9 mouse cellular contexts compared by ENCODE assay signal in genomic region chr9:45041131-45041838, GRCm38 (mm10). TPM values are rescaled to one million over a fixed set of nuclear protein-coding genes. Genes with fewer than 3 reads are reported as not detected.
DNase-seq lines count a peak whose midpoint lies in the region; ATAC-seq and TF ChIP-seq lines count a peak whose summit lies in the region.
"Had no signal": no experiment of that assay in that cellular context is flagged by ENCODE, and none has a peak within 500 bp of the region (broad histone marks: within the 10 kb centered on the region; RNA-seq: fewer than 3 reads in every experiment).

No protein-coding gene starts in this region.

- H3K9me3 ChIP-seq in heart, embryonic 10.5 days: no peaks in the 10 kb centered on the region
- no peaks in the 10 kb centered on the region for H3K9me3 ChIP-seq in ES-E14 (ENCODE audit: control insufficient read depth, insufficient read depth, low read depth, low read length)
- H3K9me3 ChIP-seq in hindbrain, embryonic 16.5 days (ENCODE audit: control insufficient read depth, low read length): no peaks in the 10 kb centered on the region
- H3K9me3 ChIP-seq in liver, embryonic 12.5 days (replicated peaks): no peaks in the 10 kb centered on the region

- H3K9ac ChIP-seq in ES-E14 (ENCODE audit: insufficient read depth, low read depth, low read length, poor library complexity, severe bottlenecking): no peak overlapping the region
- H3K9ac ChIP-seq in hindbrain, embryonic 16.5 days (ENCODE audit: low read depth, low read length): no peak overlapping the region
- no peak overlapping the region for H3K9ac ChIP-seq in liver, embryonic 12.5 days

- H3K36me3 ChIP-seq in heart, embryonic 10.5 days: no peaks in the 10 kb centered on the region
- peaks cover 6% of the 10 kb centered on the region; the same call in 1 of the 2 replicates for H3K36me3 ChIP-seq in ES-E14 (ENCODE audit: control insufficient read depth, insufficient read depth, low read length, poor library complexity, severe bottlenecking)
- H3K36me3 ChIP-seq in hindbrain, embryonic 16.5 days (ENCODE audit: control insufficient read depth, insufficient read depth, low read length): no peaks in the 10 kb centered on the region
- no peaks in the 10 kb centered on the region for H3K36me3 ChIP-seq in liver, embryonic 12.5 days

- H3K27me3 ChIP-seq in heart, embryonic 10.5 days (ENCODE audit: insufficient read depth, poor library complexity, severe bottlenecking): peaks cover 74% of the 10 kb centered on the region
- peaks cover 41% of the 10 kb centered on the region for H3K27me3 ChIP-seq in hindbrain, embryonic 16.5 days (replicated peaks; ENCODE audit: control insufficient read depth, insufficient read depth, low read length)
- peaks cover 78% of the 10 kb centered on the region for H3K27me3 ChIP-seq in liver, embryonic 12.5 days (replicated peaks)

- no peak overlapping the region for H3K27ac ChIP-seq in heart, embryonic 10.5 days
- no peak overlapping the region for H3K27ac ChIP-seq in ES-E14 (ENCODE audit: insufficient read depth, low read depth, low read length, poor library complexity, severe bottlenecking)
- H3K27ac ChIP-seq in hindbrain, embryonic 16.5 days (ENCODE audit: low read depth, low read length): no peak overlapping the region
- no peak overlapping the region for H3K27ac ChIP-seq in liver, embryonic 12.5 days

- H3K4me2 ChIP-seq in hindbrain, embryonic 16.5 days (ENCODE audit: low read length): peak overlapping the region; percentile 12; the same call in 1 of the 2 replicates
- H3K4me2 ChIP-seq in liver, embryonic 12.5 days: peak overlapping the region; percentile 47

- DNase-seq in heart, embryonic 10.5 days (ENCODE audit: low spot score): peak; percentile 68
- DNase-seq in heart, adult 9 months (ENCODE audit: low spot score in 2 of 2): no peak
- peak; percentile 40 for DNase-seq in ES-E14 (ENCODE audit: low read depth, low spot score)
- no peak for DNase-seq in left cerebral cortex, postnatal 25 days (ENCODE audit: low spot score in 2 of 2)
- no peak for DNase-seq in gastrocnemius, postnatal 14 days
- DNase-seq in cerebellum, adult 11-12 months: no peak

- 43% methylated on average over 17 of the region's 17 CpGs for WGBS in heart, embryonic 10.5 days
- whole genome bisulfite sequencing in hindbrain, embryonic 16.5 days: 36% methylated on average over 17 of the region's 17 CpGs
- WGBS in liver, embryonic 12.5 days (ENCODE audit: insufficient replicate concordance): 27% methylated on average over 17 of the region's 17 CpGs

- peaks cover 21% of the 10 kb centered on the region for H3K4me1 ChIP-seq in heart, embryonic 10.5 days
- H3K4me1 ChIP-seq in ES-E14 (ENCODE audit: control insufficient read depth in 2 of 2, insufficient read depth in 2 of 2, low read length in 2 of 2, poor library complexity in 1 of 2): peaks cover 0 to 13% of the 10 kb centered on the region in 2 experiments; a peak in 2 of 4 replicates
- H3K4me1 ChIP-seq in hindbrain, embryonic 16.5 days (ENCODE audit: control insufficient read depth, insufficient read depth, low read depth, low read length): no peaks in the 10 kb centered on the region
- peaks cover 17% of the 10 kb centered on the region; the same call in 1 of the 2 replicates for H3K4me1 ChIP-seq in liver, embryonic 12.5 days

- intact Hi-C loops in left cerebral cortex, postnatal 25 days (cut with DNase I): no loop called here
- intact Hi-C loops in gastrocnemius, postnatal 14 days (cut with DNase I; ENCODE audit: low total_unique reads): no loop called here

- in situ Hi-C loops in ES-E14 (cut with MboI; ENCODE audit: low sequenced_read_pairs in 2 of 2, unreplicated experiment in 2 of 2): no loop called here

- ATAC-seq in hindbrain, embryonic 16.5 days: no peak
- peak; percentile 21; the same call in 1 of the 2 replicates for ATAC-seq in liver, embryonic 12.5 days

- no peak overlapping the region for H3K4me3 ChIP-seq in heart, embryonic 10.5 days
- H3K4me3 ChIP-seq in ES-E14 (ENCODE audit: insufficient read depth in 1 of 2, low read depth in 1 of 2, low read length in 2 of 2, poor library complexity in 1 of 2, severe bottlenecking in 1 of 2): no peak overlapping the region
- no peak overlapping the region for H3K4me3 ChIP-seq in hindbrain, embryonic 16.5 days (ENCODE audit: low read length)
- 0 out of 2 replicates have a peak overlapping the region, but pooled peaks have one; percentile 13 for H3K4me3 ChIP-seq in liver, embryonic 12.5 days
- H3K4me3 ChIP-seq: myocyte had no signal

TF ChIP-seq in ES-E14, 5 proteins besides CTCF, POLR2A, EP300 and RAD21:
- TF ChIP-seq HCFC1 (IDR thresholded peaks at IDR 0.05; ENCODE audit: borderline replicate concordance, insufficient read depth, low read length) (no peak), CHD2 (IDR thresholded peaks at IDR 0.05; ENCODE audit: low read depth, low read length) (no peak), MAFK (IDR thresholded peaks at IDR 0.05; ENCODE audit: insufficient read depth, low read depth, low read length) (no peak), ZNF384 (IDR thresholded peaks at IDR 0.05; ENCODE audit: low read depth, low read length) (no peak), ZC3H11A (IDR thresholded peaks at IDR 0.05; ENCODE audit: borderline replicate concordance, low read depth, low read length) (no peak)

RNA-seq across cellular contexts. Expression of gene Mpzl2, which starts 1.7 kb away (rescaled TPM):
- 1.1 and 5.5 TPM in 2 replicates for polyA plus RNA-seq in heart, embryonic 10.5 days (2016; fragmentation: Nextera tagmentation; extraction: Ambion mirVana)
- total RNA-seq in ES-E14 (2012; rRNA removed): 13.3 and 18.9 TPM in 2 replicates
- 2.5 and 3.0 TPM in 2 replicates for polyA plus RNA-seq in hindbrain, embryonic 16.5 days (2015; fragmentation: Nextera tagmentation; extraction: Ambion mirVana)
- 3.9 and 4.9 TPM in 2 replicates for polyA plus RNA-seq in liver, embryonic 12.5 days (2016; fragmentation: Nextera tagmentation; extraction: Ambion mirVana)
- 1 to 10 TPM; 1.3 to 1.9 TPM for total RNA-seq in left cerebral cortex, postnatal 25 days (2021)
- under 1 TPM; 0.11 to 0.27 TPM for total RNA-seq in gastrocnemius, postnatal 14 days (2021)
- polyA plus RNA-seq: myocyte had no signal

RNA-seq across cellular contexts. Expression of gene Mpzl3, which starts 13.7 kb away (rescaled TPM):
- polyA plus RNA-seq in heart, embryonic 10.5 days (2016; fragmentation: Nextera tagmentation; extraction: Ambion mirVana): 2.9 and 3.2 TPM in 2 replicates
- total RNA-seq in ES-E14 (2012; rRNA removed): 5.0 and 5.2 TPM in 2 replicates
- 1.0 and 1.2 TPM in 2 replicates for polyA plus RNA-seq in hindbrain, embryonic 16.5 days (2015; fragmentation: Nextera tagmentation; extraction: Ambion mirVana)
- polyA plus RNA-seq in liver, embryonic 12.5 days (2016; fragmentation: Nextera tagmentation; extraction: Ambion mirVana): 0.63 and 1.1 TPM in 2 replicates
- total RNA-seq in left cerebral cortex, postnatal 25 days (2021): 1 to 10 TPM; 4.0 to 6.4 TPM
- total RNA-seq in gastrocnemius, postnatal 14 days (2021): 1 to 10 TPM; 1.1 to 2.5 TPM

RNA-seq across cellular contexts. Expression of gene Cd3e, which starts 31.9 kb away (rescaled TPM):
- not detected in 2 replicates for polyA plus RNA-seq in heart, embryonic 10.5 days (2016; fragmentation: Nextera tagmentation; extraction: Ambion mirVana)
- total RNA-seq in ES-E14 (2012; rRNA removed): 3.2 and 4.0 TPM in 2 replicates
- polyA plus RNA-seq in hindbrain, embryonic 16.5 days (2015; fragmentation: Nextera tagmentation; extraction: Ambion mirVana): 0.15 and 0.19 TPM in 2 replicates
- not detected in 2 replicates for polyA plus RNA-seq in liver, embryonic 12.5 days (2016; fragmentation: Nextera tagmentation; extraction: Ambion mirVana)
- not detected for total RNA-seq in left cerebral cortex, postnatal 25 days (2021)
- total RNA-seq in gastrocnemius, postnatal 14 days (2021): not detected
- polyA plus RNA-seq: myocyte had no signal

RNA-seq across cellular contexts. Expression of gene Jaml, which starts 37.7 kb away (rescaled TPM):
- 0.54 and 2.2 TPM in 2 replicates for polyA plus RNA-seq in heart, embryonic 10.5 days (2016; fragmentation: Nextera tagmentation; extraction: Ambion mirVana)
- total RNA-seq in ES-E14 (2012; rRNA removed): 0.16 and 0.40 TPM in 2 replicates
- 0.25 and 0.37 TPM in 2 replicates for polyA plus RNA-seq in hindbrain, embryonic 16.5 days (2015; fragmentation: Nextera tagmentation; extraction: Ambion mirVana)
- 0.12 TPM in 1 of 2 replicates, not detected in the other for polyA plus RNA-seq in liver, embryonic 12.5 days (2016; fragmentation: Nextera tagmentation; extraction: Ambion mirVana)
- under 1 TPM; 0.87 to 0.89 TPM for total RNA-seq in left cerebral cortex, postnatal 25 days (2021)
- total RNA-seq in gastrocnemius, postnatal 14 days (2021): under 1 TPM; 0.37 to 0.69 TPM
- polyA plus RNA-seq: myocyte had no signal

RNA-seq across cellular contexts. Expression of gene Cd3d, which starts 59.7 kb away (rescaled TPM):
- not detected in 2 replicates for polyA plus RNA-seq in heart, embryonic 10.5 days (2016; fragmentation: Nextera tagmentation; extraction: Ambion mirVana)
- total RNA-seq in ES-E14 (2012; rRNA removed): not detected in 2 replicates
- not detected in 2 replicates for polyA plus RNA-seq in hindbrain, embryonic 16.5 days (2015; fragmentation: Nextera tagmentation; extraction: Ambion mirVana)
- polyA plus RNA-seq in liver, embryonic 12.5 days (2016; fragmentation: Nextera tagmentation; extraction: Ambion mirVana): not detected in 2 replicates
- total RNA-seq in left cerebral cortex, postnatal 25 days (2021): not detected
- total RNA-seq in gastrocnemius, postnatal 14 days (2021): under 1 TPM in 1 of 2 experiments, not detected in 1; 0.33 TPM
- polyA plus RNA-seq: myocyte had no signal

Comparison
In these comparisons a context has a peak if more than half of its experiments do, and no peak if none do; other contexts are left out.
1. DNase-seq: peak in heart, embryonic 10.5 days (single experiment) and ES-E14 (single experiment); none in heart, adult 9 months (0 of 2), left cerebral cortex, postnatal 25 days (0 of 2), gastrocnemius, postnatal 14 days (single experiment) and cerebellum, adult 11-12 months (single experiment).